Mouse (Mus musculus) G1E (cell line): Measurements from ENCODE around the gene Trib3.

ENCODE experiments used
- CTCF ChIP-seq: IDR thresholded peaks from 2 replicates; pipeline ENCODE4 v1.5.1; 2012; ENCODE audit warnings: low read depth, low read length, inconsistent platforms, mixed read lengths
- GATA1 ChIP-seq: IDR thresholded peaks from 2 replicates; pipeline ENCODE4 v1.6.1; 2012; ENCODE audit warnings: borderline replicate concordance, low read length, inconsistent platforms, mixed read lengths

DNA sequence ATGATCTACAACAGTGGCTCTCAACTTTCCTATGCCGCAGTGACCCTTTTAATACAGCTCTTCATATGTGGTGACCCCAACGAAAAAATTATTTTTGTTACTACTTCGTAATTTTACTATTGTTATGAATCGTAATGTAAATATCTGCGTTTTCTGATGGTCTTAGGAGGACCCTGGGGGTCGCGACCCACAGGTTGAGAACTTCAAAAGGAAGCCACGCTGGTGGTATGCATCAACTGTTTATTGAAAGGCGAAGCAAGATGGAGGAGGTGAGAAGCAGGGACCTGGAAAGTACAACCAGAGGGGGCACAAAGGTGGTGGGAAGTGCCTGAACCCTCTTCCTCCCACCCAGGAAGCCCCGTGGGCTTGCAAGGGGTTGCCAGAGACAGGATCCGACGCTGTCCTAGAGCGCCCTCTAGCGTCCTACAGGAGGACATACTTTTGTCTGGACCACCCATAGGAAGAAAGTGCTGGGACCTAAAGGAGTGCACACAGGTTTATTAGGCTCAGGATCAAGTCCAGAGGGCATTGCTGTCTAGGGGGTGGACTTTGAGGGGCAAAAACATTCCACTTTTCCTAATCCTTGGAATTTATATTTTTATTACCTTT, 24.8 kb upstream of the Trib3 start:
- TF ChIP-seq CTCF (peak; percentile 96), GATA1 (no peak)
